Mouse (Mus musculus) lung, adult 10 weeks (tissue): ENCODE data around the gene Dhcr7. TPM values are rescaled to one million over a fixed set of nuclear protein-coding genes. Genes with fewer than 3 reads are reported as not detected.

Experiments
- polyA plus RNA-seq: library from polyadenylated mRNA; stranded (reverse); fragments of 350-450 nt; fragmentation: Illumina TruSeq; extraction: RNeasy Lipid Tissue Mini Kit (QIAGEN cat#74804); gene quantifications from one replicate; pipeline ENCODE4 v1.2.3, GENCODE M21; 2014; ENCODE audit warnings: low read depth, low replicate concordance; ENCODE audit not compliant: insufficient read depth

Gene Dhcr7
- polyA plus RNA-seq: 9.8 TPM

GRCm38 (mm10) chr7:143822375-143823265 lies at the start of gene Dhcr7, which contains the start of gene Nadsyn1:
Gene Dhcr7 (plus strand): TSS chr7:143823145.
Gene Nadsyn1 (minus strand): TSS chr7:143822849.

GRCm38 (mm10) chr7:143783996-143784829 lies 38.7 kb upstream of the Dhcr7 start, which contains the start of gene Mrgpre:
Gene Mrgpre (minus strand): TSS chr7:143784500.

GRCm38 (mm10) chr7:143866538-143866937 lies 43.6 kb downstream of the Dhcr7 start, which contains the start of gene Gm498:
Gene Gm498 (plus strand): TSS chr7:143866838.

Other genes with a start within 250 kb of the Dhcr7 start
- gene Cars, start 223.1 kb upstream of the Dhcr7 start, polyA plus RNA-seq: 18.9 TPM
- 1.9 TPM for gene Tnfrsf26, start 194.4 kb upstream of the Dhcr7 start, polyA plus RNA-seq
- 3.9 TPM for gene Tnfrsf22, start 173.5 kb upstream of the Dhcr7 start, polyA plus RNA-seq
- 0.94 TPM for gene Tnfrsf23, start 137.3 kb upstream of the Dhcr7 start, polyA plus RNA-seq
- gene Osbpl5, start 66.2 kb upstream of the Dhcr7 start, polyA plus RNA-seq: 34.8 TPM
- not detected for gene Mrgprg, start 56.2 kb upstream of the Dhcr7 start, polyA plus RNA-seq
- 0.99 TPM for gene Mrgpre, start 38.6 kb upstream of the Dhcr7 start, polyA plus RNA-seq
- 4.2 TPM for gene Nadsyn1, start 296 bp upstream of the Dhcr7 start, polyA plus RNA-seq
- gene Gm498, start 43.7 kb downstream of the Dhcr7 start, polyA plus RNA-seq: not detected
- gene Shank2, start 178.8 kb downstream of the Dhcr7 start, polyA plus RNA-seq: 0.81 TPM